Mouse (Mus musculus): ENCODE data around the gene Camk1g. TPM values are rescaled to one million over a fixed set of nuclear protein-coding genes. Genes with fewer than 3 reads are reported as not detected.
A peak's percentile ranks its signal among the peaks of the same experiment; 100 is the strongest.

Camk1g gene
- 10 to 100 TPM; 23.6 to 24.4 TPM for total RNA-seq (2021)
- long read RNA-seq, experiment 1, transcript Camk1g-201 (13 exons, 2,469 nt) = major isoform, 13 of 21 reads
- long read RNA-seq, experiment 1, partial matches to known transcripts = 3 of 21 reads
- long read RNA-seq, experiment 1, other reads (novel, unspliced or antisense) = 5 of 21 reads
- long read RNA-seq, experiment 2, transcript Camk1g-201 (13 exons, 2,469 nt) = major isoform, 15 of 20 reads
- long read RNA-seq, experiment 2, partial matches to known transcripts = 2 of 20 reads
- long read RNA-seq, experiment 2, other reads (novel, unspliced or antisense) = 3 of 20 reads

DNA sequence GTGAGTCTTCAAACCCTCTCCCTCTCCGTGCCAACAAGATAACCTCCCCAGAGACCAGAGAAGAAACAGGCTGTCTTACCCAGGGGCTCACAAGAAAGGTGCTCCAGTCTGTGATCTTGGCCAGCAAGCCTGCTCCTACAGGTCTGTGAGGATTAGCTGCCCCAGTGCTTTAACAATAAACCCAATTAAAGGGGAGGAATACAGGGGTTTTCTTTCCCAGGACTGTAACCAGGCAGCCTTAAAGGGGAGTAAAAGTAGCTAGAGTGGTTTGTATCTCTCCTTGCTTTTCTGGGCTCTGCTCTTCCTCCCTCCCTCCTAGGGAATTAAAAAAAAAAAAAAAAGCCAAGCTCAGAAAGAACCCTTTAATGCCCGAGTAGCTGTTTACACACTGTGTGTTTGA is at the start of gene Camk1g:
Gene Camk1g (minus strand): TSS at position 203 of the 400 bp plus-strand sequence.
- Histone ChIP-seq H3K4me3 (peak within 1 kb of the TSS; percentile 50), H3K27ac (peak within 1 kb of the TSS; percentile 65)
- DNase-seq (ENCODE audit: low spot score in 2 of 2) = peak; percentile 53 to 66
- no peak for TF ChIP-seq CTCF (conservative IDR thresholded peaks at IDR 0.05)

DNA sequence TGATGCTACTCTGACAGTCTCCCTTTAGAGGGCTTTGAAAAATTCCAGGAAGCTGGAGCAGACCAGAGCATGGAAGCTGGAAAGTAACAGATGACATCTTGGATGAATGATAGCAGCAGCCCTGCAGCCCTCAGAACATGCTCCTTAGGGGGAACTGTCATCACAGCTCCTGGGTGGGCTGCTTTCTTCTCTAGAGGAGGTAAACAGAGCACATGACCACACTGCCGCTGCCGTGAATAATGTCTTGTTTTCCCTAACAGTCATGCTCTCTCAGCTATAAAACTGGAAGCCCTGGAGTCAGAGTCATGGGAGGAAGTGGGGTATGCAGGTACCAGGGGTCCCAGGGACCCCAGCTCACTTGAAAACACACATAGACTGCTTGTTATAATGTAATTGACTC is 49.1 kb upstream of the Camk1g start:
- Histone ChIP-seq H3K4me3 (no peak overlapping the region), H3K27ac (no peak overlapping the region)
- TF ChIP-seq CTCF (conservative IDR thresholded peaks at IDR 0.05) = no peak
- DNase-seq (ENCODE audit: low spot score in 2 of 2) = no peak

DNA sequence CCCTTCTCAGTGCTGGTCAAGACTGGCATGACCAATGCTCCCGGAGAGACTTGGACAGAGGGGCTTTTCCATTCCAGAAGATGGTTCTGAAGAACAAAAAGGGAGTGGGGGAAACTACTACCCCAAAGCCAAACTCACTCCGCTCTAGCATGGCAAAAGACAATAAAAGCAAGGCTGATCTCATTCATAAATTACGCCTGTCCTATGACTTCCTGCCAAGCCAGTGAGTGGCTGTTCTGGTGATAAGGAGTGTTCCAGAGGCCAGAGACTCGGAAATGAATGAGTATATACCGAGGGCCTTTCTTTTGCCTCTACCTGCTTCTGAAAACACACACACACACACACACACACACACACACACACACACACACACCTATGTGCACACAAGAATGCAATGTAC is 48.6 kb upstream of the Camk1g start:
- H3K4me3 ChIP-seq = no peak overlapping the region
- no peak for DNase-seq (ENCODE audit: low spot score in 2 of 2)
- no peak for TF ChIP-seq CTCF (conservative IDR thresholded peaks at IDR 0.05)
- H3K27ac ChIP-seq = no peak overlapping the region

DNA sequence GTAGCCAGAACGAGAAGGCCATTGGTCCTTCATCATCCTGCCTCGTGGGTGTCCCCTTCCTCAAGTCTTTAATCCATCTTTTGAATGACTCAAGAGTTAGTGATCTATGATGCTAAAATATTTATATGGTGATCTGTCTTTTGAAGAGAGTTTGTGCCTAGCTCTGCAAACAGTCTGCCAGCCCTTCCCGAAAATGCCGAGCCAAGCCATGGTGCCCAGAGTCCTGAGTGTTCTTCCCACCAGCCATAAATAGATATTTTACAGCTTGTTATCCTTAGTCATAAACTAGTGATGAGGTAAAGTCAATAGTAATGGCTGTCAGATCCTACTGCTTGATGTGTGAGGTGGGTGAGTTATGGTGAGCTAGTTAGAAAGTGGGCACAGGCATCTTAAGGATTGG is 44.0 kb upstream of the Camk1g start:
- Histone ChIP-seq H3K4me3 (no peak overlapping the region), H3K27ac (no peak overlapping the region)
- DNase-seq (ENCODE audit: low spot score in 2 of 2) = no peak
- TF ChIP-seq CTCF (conservative IDR thresholded peaks at IDR 0.05) = no peak

DNA sequence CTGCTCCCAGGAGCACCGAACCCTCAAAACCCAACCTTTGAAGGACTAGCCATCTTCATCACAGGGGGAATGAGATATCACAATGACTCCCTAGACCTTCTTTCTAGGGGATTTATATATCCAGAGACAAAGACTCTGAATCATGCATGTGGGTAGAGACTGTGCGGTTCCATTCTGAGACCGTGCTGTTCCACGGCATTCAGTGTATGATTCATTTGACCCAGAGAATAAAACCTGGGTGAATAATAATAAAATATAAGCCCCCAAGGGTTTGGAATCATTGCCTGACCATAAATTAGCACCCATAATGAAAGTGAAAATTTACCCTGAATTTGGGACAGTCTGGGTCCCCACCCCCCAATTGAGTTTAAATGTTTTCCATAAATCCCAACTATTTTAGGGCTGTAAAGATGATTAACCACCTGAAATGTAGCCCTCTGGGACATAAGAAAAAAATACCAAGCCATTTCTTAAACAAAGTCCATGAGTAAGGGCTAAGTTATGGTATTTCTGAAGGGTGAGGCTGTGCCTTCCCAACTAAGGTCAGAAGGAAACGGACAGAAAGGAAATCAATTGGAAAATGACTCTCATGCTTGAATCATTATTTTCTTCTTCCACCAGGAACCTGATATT is 43.4 kb upstream of the Camk1g start:
- no peak for DNase-seq (ENCODE audit: low spot score in 2 of 2)
- TF ChIP-seq CTCF (conservative IDR thresholded peaks at IDR 0.05) = no peak

GRCm38 (mm10) chr1:193407487-193407886 is 37.4 kb upstream of the Camk1g start:
- TF ChIP-seq CTCF (conservative IDR thresholded peaks at IDR 0.05) = no peak
- Histone ChIP-seq H3K4me3 (no peak overlapping the region), H3K27ac (no peak overlapping the region)
- no peak for DNase-seq (ENCODE audit: low spot score in 2 of 2)

More for the DNA sequence above, 43.4 kb upstream of the Camk1g start:
- Histone ChIP-seq H3K27ac (no peak overlapping the region), H3K4me3 (no peak overlapping the region)

GRCm38 (mm10) chr1:193406059-193406642 is 36.1 kb upstream of the Camk1g start:
- no peak for TF ChIP-seq CTCF (conservative IDR thresholded peaks at IDR 0.05)
- DNase-seq (ENCODE audit: low spot score in 2 of 2) = no peak
- Histone ChIP-seq H3K27ac (no peak overlapping the region), H3K4me3 (no peak overlapping the region)

DNA sequence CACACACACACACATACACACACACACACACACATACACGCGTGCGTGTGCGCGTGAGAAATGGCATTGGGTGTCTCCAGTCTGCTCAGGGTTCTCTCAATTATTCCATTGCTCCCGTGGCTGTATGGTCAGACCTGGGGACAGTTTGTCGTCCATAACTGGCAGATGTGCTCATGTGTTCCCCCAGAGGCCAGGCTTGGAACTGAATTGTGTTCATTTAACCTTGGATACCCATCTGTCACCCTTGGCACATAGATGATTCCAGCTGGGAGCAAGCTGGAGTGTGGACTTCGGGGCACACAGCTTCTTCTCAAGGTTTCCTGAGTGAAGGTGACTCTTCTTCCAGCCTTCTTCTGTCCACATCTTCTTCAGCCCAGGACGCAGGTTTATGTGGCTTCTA is 31.6 kb upstream of the Camk1g start:
- TF ChIP-seq CTCF (conservative IDR thresholded peaks at IDR 0.05) = peak; percentile 33; the same call in 1 of the 2 replicates
- Histone ChIP-seq H3K27ac (no peak overlapping the region), H3K4me3 (no peak overlapping the region)
- DNase-seq (ENCODE audit: low spot score in 2 of 2) = no peak

GRCm38 (mm10) chr1:193400348-193400747 is 30.2 kb upstream of the Camk1g start:
- TF ChIP-seq CTCF (conservative IDR thresholded peaks at IDR 0.05) = no peak
- H3K27ac ChIP-seq = no peak overlapping the region
- no peak for DNase-seq (ENCODE audit: low spot score in 2 of 2)
- H3K4me3 ChIP-seq = no peak overlapping the region

DNA sequence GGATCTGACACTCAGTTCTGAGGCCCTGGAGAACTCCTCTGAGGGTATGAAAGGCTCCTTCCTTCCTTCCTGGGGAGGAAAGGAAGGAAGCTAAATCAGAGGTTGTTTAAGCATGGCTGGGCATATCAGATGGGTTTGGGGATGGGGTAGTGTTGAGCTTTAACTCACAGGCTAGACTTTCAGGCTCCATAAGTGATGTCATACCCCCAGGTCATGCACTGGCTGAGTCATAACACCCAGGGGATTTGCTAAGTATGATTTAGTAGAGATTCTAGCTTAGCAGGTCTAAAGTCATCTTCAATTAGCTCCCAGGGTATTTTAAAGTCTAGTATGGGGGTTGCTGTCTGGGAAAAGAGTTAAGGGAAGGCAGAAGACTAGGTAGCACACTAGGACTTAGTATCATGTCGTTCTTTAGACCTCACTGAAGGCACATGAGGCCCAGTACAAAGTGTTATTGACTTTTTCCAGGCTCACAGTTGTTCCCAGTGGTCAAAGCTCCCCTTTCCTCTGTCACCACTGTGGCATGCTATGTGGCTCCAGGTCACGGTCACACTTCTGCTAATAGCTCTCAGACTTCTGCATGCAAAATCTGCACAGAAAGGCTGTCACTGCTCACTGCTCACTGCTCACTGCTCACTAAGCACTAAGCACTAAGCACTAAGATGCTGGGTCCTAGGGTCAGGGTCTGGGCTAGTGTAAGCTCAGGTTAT is 28.8 kb upstream of the Camk1g start:
- DNase-seq (ENCODE audit: low spot score in 2 of 2) = no peak
- no peak overlapping the region for H3K4me3 ChIP-seq
- no peak overlapping the region for H3K27ac ChIP-seq
- TF ChIP-seq CTCF (conservative IDR thresholded peaks at IDR 0.05) = no peak

DNA sequence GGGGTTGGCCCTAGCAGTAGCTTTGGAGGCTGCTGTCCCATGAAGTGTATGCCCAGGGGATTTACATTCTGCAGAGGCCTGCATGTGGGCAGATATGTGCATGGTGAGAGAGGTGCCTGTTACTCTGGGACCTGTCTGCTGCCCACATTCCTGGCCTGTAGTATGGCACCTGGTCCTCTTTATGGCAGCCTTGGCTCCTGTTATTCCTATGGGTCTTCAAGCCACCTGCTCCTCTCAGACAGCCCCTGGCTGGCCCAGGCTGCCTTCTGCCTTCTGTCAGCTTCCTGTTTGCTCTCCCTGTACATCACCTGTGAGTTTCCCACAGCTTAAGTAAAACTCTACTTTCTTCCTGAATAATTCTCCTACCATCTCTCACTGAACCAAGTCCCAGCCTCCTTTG is 27.0 kb upstream of the Camk1g start:
- no peak overlapping the region for H3K27ac ChIP-seq
- H3K4me3 ChIP-seq = no peak overlapping the region
- no peak for TF ChIP-seq CTCF (conservative IDR thresholded peaks at IDR 0.05)
- no peak for DNase-seq (ENCODE audit: low spot score in 2 of 2)

DNA sequence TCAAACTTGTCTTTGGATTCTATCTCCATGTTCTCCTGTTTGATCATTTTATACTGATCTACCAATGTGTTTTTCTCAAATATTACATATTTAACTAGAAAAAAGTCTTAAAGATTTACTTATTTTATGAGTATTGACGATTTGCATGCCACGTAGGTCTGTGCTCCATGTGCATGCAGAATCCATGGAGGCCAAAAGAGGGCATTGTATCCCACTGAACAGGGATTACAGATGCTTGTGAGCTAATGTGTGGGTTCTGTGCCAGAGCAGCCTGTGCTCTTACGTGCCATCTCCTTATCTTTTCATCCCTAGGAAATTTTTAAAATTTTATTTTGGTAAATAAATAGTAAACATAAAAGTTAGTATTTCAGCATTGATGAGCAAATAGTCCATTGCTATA is 22.2 kb upstream of the Camk1g start:
- TF ChIP-seq CTCF (conservative IDR thresholded peaks at IDR 0.05) = peak; percentile 27; the same call in 1 of the 2 replicates
- Histone ChIP-seq H3K27ac (no peak overlapping the region), H3K4me3 (no peak overlapping the region)
- no peak for DNase-seq (ENCODE audit: low spot score in 2 of 2)

- no peak for DNase-seq (ENCODE audit: low spot score in 2 of 2)
- no peak for TF ChIP-seq CTCF (conservative IDR thresholded peaks at IDR 0.05)
- no peak overlapping the region for H3K27ac ChIP-seq
- H3K4me3 ChIP-seq = no peak overlapping the region
Observed at GRCm38 (mm10) chr1:193390004-193390403, 19.9 kb upstream of the Camk1g start.
